Mouse (Mus musculus) hindbrain, postnatal 0 days (tissue): ENCODE data around the gene Glce. TPM values are rescaled to one million over a fixed set of nuclear protein-coding genes. Genes with fewer than 3 reads are reported as not detected.
A peak's percentile ranks its signal among the peaks of the same experiment; 100 is the strongest.

Source experiments
- ATAC-seq: fragments of 200-750 bp; cut with Nextera tagmentation; 2 replicates; pipeline ENCODE4 v1.8.0; 2017; ENCODE audit warnings: mild to moderate bottlenecking, moderate TSS enrichment, moderate library complexity
- DNase-seq: peaks from one replicate; pipeline ENCODE4 v3.0.0-alpha.2; 2015; ENCODE audit warnings: low spot score
- H3K27ac ChIP-seq: fragments of 300-500 bp; sonication (generic); 2 replicates; pipeline ENCODE4 v1.5.1; 2014; ENCODE audit warnings: mild to moderate bottlenecking
- H3K27me3 ChIP-seq: fragments of 300-500 bp; sonication (generic); 2 replicates; pipeline ENCODE4 v1.6.1; 2014; ENCODE audit warnings: low read length, mixed read lengths; ENCODE audit not compliant: insufficient read depth
- H3K36me3 ChIP-seq: fragments of 300-500 bp; sonication (generic); 2 replicates; pipeline ENCODE4 v1.6.1; 2014; ENCODE audit warnings: low read length, mixed read lengths; ENCODE audit not compliant: insufficient read depth
- H3K4me1 ChIP-seq: fragments of 300-500 bp; sonication (generic); 2 replicates; pipeline ENCODE4 v1.6.1; 2014; ENCODE audit warnings: antibody characterized with exemption, low read length, mixed read lengths; ENCODE audit not compliant: insufficient read depth
- H3K4me2 ChIP-seq: fragments of 300-500 bp; sonication (generic); 2 replicates; pipeline ENCODE4 v1.6.1; 2014; ENCODE audit warnings: low read depth, mild to moderate bottlenecking, low read length, moderate library complexity, mixed read lengths
- H3K4me3 ChIP-seq: fragments of 300-500 bp; sonication (generic); 2 replicates; pipeline ENCODE4 v1.5.1; 2014; ENCODE audit warnings: low read length
- H3K9ac ChIP-seq: fragments of 300-500 bp; sonication (generic); replicated peaks from 2 replicates; pipeline ENCODE4 v1.6.1; 2014; ENCODE audit warnings: mild to moderate bottlenecking, low read length, moderate library complexity, mixed read lengths
- H3K9me3 ChIP-seq: fragments of 300-500 bp; sonication (generic); 2 replicates; pipeline ENCODE4 v1.6.1; 2016; ENCODE audit warnings: low read length, mixed read lengths
- CTCF ChIP-seq: IDR thresholded peaks from 2 replicates; pipeline ENCODE4 v1.5.1; 2016; ENCODE audit warnings: antibody characterized with exemption, control low read depth, low read depth
- WGBS: fragments of 180-500 bp; shearing (Covaris S2); extraction: QIAGEN DNeasy Blood & Tissue Kit; methylation state at CpG from one replicate; pipeline ENCODE4 v1.1.7; 2014; 5-methylcytosine and 5-hydroxymethylcytosine counted together
- polyA plus RNA-seq: library from polyadenylated mRNA; unstranded; fragments of >200 nt; fragmentation: Nextera tagmentation; extraction: Ambion mirVana; gene quantifications from 2 replicates; pipeline ENCODE4 v1.2.1, GENCODE M21; 2015
- total RNA-seq: library from RNA; depleted of rRNA; stranded (reverse); fragments of >200 nt; gene quantifications from 2 replicates; pipeline ENCODE4 v1.2.3, GENCODE M21; 2014

Gene Glce
- total and polyA plus RNA-seq, 2 experiments from 2014 or later: 21.0 to 42.1 TPM

GRCm38 (mm10) chr9:62062234-62062633 lies 60.2 kb downstream of the Glce start:
- Histone ChIP-seq H3K4me2 (no peak overlapping the region), H3K36me3 (peaks cover 5% of the 10 kb centered on the region; the same call in 1 of the 2 replicates), H3K4me1 (no peaks in the 10 kb centered on the region), H3K9ac (no peak overlapping the region), H3K9me3 (no peaks in the 10 kb centered on the region), H3K4me3 (no peak overlapping the region), H3K27me3 (no peaks in the 10 kb centered on the region), H3K27ac (no peak overlapping the region)
- 90% methylated on average over 3 of the region's 3 CpGs for WGBS
- ATAC-seq (no peak), DNase-seq (no peak)
- TF ChIP-seq CTCF: no peak

GRCm38 (mm10) chr9:62060431-62060830 lies 62.0 kb downstream of the Glce start:
- Histone ChIP-seq H3K4me1 (no peaks in the 10 kb centered on the region), H3K9me3 (no peaks in the 10 kb centered on the region), H3K4me3 (no peak overlapping the region), H3K36me3 (peaks cover 5% of the 10 kb centered on the region; the same call in 1 of the 2 replicates), H3K4me2 (no peak overlapping the region), H3K27me3 (no peaks in the 10 kb centered on the region), H3K27ac (no peak overlapping the region), H3K9ac (no peak overlapping the region)
- no peak for ATAC-seq
- 89% methylated on average over 2 of the region's 2 CpGs for WGBS
- TF ChIP-seq CTCF: no peak
- DNase-seq: no peak

- Histone ChIP-seq H3K4me2 (no peak overlapping the region), H3K9me3 (no peaks in the 10 kb centered on the region), H3K4me1 (no peaks in the 10 kb centered on the region), H3K4me3 (no peak overlapping the region), H3K9ac (no peak overlapping the region), H3K27ac (no peak overlapping the region), H3K36me3 (peaks cover 5% of the 10 kb centered on the region; the same call in 1 of the 2 replicates), H3K27me3 (no peaks in the 10 kb centered on the region)
- no peak for TF ChIP-seq CTCF
- ATAC-seq: no peak
- no peak for DNase-seq
- WGBS: 79% methylated on average over 11 of the region's 11 CpGs
These were observed 62.5 kb downstream of the Glce start for GRCm38 (mm10) chr9:62059941-62060340.

GRCm38 (mm10) chr9:62057881-62058506 lies 64.5 kb downstream of the Glce start:
- no peak for TF ChIP-seq CTCF

GRCm38 (mm10) chr9:62056206-62056605 lies 66.2 kb downstream of the Glce start:
- Histone ChIP-seq H3K4me3 (no peak overlapping the region), H3K9me3 (no peaks in the 10 kb centered on the region), H3K4me1 (no peaks in the 10 kb centered on the region), H3K27me3 (no peaks in the 10 kb centered on the region), H3K36me3 (peaks cover 5% of the 10 kb centered on the region; the same call in 1 of the 2 replicates), H3K4me2 (no peak overlapping the region), H3K9ac (no peak overlapping the region), H3K27ac (no peak overlapping the region)
- ATAC-seq (no peak), DNase-seq (no peak)
- whole genome bisulfite sequencing: 90% methylated on average over 2 of the region's 2 CpGs
- TF ChIP-seq CTCF: no peak

More at GRCm38 (mm10) chr9:62057881-62058506, 64.5 kb downstream of the Glce start:
- ATAC-seq (no peak), DNase-seq (no peak)
- H3K27ac ChIP-seq: no peak overlapping the region
- no peak overlapping the region for H3K9ac ChIP-seq
- H3K9me3 ChIP-seq: no peaks in the 10 kb centered on the region
- no peaks in the 10 kb centered on the region for H3K4me1 ChIP-seq
- H3K27me3 ChIP-seq: no peaks in the 10 kb centered on the region
- 69% methylated on average over 7 of the region's 7 CpGs for WGBS
- H3K4me2 ChIP-seq: no peak overlapping the region
- peaks cover 5% of the 10 kb centered on the region; the same call in 1 of the 2 replicates for H3K36me3 ChIP-seq
- H3K4me3 ChIP-seq: no peak overlapping the region

- Histone ChIP-seq H3K4me1 (no peaks in the 10 kb centered on the region), H3K9me3 (no peaks in the 10 kb centered on the region), H3K9ac (no peak overlapping the region), H3K4me2 (no peak overlapping the region), H3K4me3 (no peak overlapping the region), H3K27me3 (no peaks in the 10 kb centered on the region), H3K36me3 (no peaks in the 10 kb centered on the region), H3K27ac (0 out of 2 replicates have a peak overlapping the region, but pooled peaks have one; percentile 7)
- ATAC-seq (no peak), DNase-seq (peak; percentile 66)
- TF ChIP-seq CTCF: peak; percentile 73
- WGBS: 52% methylated on average over 4 of the region's 4 CpGs
These were observed 71.7 kb downstream of the Glce start for GRCm38 (mm10) chr9:62050801-62051200.

GRCm38 (mm10) chr9:62049166-62049565 lies 73.3 kb downstream of the Glce start:
- no peaks in the 10 kb centered on the region for H3K27me3 ChIP-seq
- H3K9ac ChIP-seq: no peak overlapping the region
- no peak overlapping the region for H3K27ac ChIP-seq
- no peak for TF ChIP-seq CTCF
- no peaks in the 10 kb centered on the region for H3K4me1 ChIP-seq
- no peak for ATAC-seq
- 51% methylated on average over 8 of the region's 8 CpGs for WGBS
- H3K4me2 ChIP-seq: no peak overlapping the region
- no peak for DNase-seq
- no peaks in the 10 kb centered on the region for H3K9me3 ChIP-seq
- no peak overlapping the region for H3K4me3 ChIP-seq
- H3K36me3 ChIP-seq: no peaks in the 10 kb centered on the region
